Mouse (Mus musculus): ENCODE results near the gene Pbx3.

DNA sequence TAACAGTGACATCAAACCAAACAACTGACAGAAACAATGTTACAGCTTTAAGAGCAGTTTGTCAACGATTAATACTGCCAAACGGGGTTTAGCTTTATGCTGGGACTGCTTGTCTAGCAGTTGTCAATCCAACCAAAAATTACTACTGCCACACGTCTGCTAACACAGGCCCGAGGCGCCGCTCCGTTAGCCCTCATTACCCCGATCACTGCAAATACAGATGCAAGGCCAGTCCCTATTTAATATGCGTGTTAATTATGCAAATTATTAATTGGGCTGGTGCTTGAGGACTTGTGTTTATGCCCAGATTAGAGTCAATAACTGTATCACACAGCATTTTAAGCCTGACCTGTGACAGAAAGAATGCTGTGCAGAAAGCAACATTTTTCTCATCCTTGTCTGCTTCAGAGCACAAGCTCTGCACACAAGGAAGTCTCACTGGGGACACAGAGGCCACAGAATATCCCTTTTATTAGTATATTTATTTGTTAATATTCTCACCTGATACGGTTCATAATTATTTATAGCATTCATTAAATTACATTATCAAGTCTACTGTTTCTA is 97.2 kb downstream of the Pbx3 start:
- TF ChIP-seq POLR2A (IDR thresholded peaks at IDR 0.05; ENCODE audit: insufficient read depth, low read length) (no peak), CTCF (IDR thresholded peaks at IDR 0.05; ENCODE audit: low read depth, low read length) (no peak), EP300 (IDR thresholded peaks at IDR 0.05; ENCODE audit: insufficient read depth, low read depth, low read length) (no peak)
